Mouse (Mus musculus) kidney, postnatal 25 days (tissue): ENCODE measurements around the gene Dst.

Experiments
- DNase-seq, 2 experiments: peaks; one replicate each; pipeline ENCODE4 v3.0.0; 2021; ENCODE audit warnings: mixed read lengths in 2 of 2

Gene Dst

GRCm38 (mm10) chr1:34246642-34246987 is 338.6 kb downstream of the Dst start:
- no peak for DNase-seq

GRCm38 (mm10) chr1:34251137-34251536 is 343.1 kb downstream of the Dst start:
- no peak for DNase-seq

GRCm38 (mm10) chr1:34252267-34252666 is 344.2 kb downstream of the Dst start:
- DNase-seq = no peak

- DNase-seq = no peak
Measured at GRCm38 (mm10) chr1:34253876-34254275, 345.9 kb downstream of the Dst start.

GRCm38 (mm10) chr1:34259898-34260297 is 351.9 kb downstream of the Dst start:
- DNase-seq = no peak

GRCm38 (mm10) chr1:34261011-34261410 is 353.0 kb downstream of the Dst start:
- DNase-seq = no peak

GRCm38 (mm10) chr1:34268520-34268919 is 360.5 kb downstream of the Dst start:
- peak; percentile 37 to 57 for DNase-seq

- DNase-seq = no peak
Measured at GRCm38 (mm10) chr1:34269578-34269977, 361.6 kb downstream of the Dst start.

GRCm38 (mm10) chr1:34273922-34274321 is 365.9 kb downstream of the Dst start:
- DNase-seq = no peak

GRCm38 (mm10) chr1:34275787-34276186 is 367.8 kb downstream of the Dst start:
- no peak for DNase-seq

- DNase-seq = no peak
Measured at GRCm38 (mm10) chr1:34276756-34277155, 368.7 kb downstream of the Dst start.

GRCm38 (mm10) chr1:34277259-34277658 is 369.2 kb downstream of the Dst start:
- no peak for DNase-seq

GRCm38 (mm10) chr1:34283502-34283901 is 375.5 kb downstream of the Dst start:
- no peak for DNase-seq

GRCm38 (mm10) chr1:34284979-34285378 is 377.0 kb downstream of the Dst start:
- no peak for DNase-seq

GRCm38 (mm10) chr1:34287731-34288130 is 379.7 kb downstream of the Dst start:
- no peak for DNase-seq

GRCm38 (mm10) chr1:34288181-34288580 is 380.2 kb downstream of the Dst start:
- no peak for DNase-seq

GRCm38 (mm10) chr1:34288721-34289471 is 380.9 kb downstream of the Dst start:
- no peak for DNase-seq

- no peak for DNase-seq
Measured at GRCm38 (mm10) chr1:34289472-34289748, 381.4 kb downstream of the Dst start.

GRCm38 (mm10) chr1:34290321-34290720 is 382.3 kb downstream of the Dst start:
- DNase-seq = peak; percentile 24 to 55

GRCm38 (mm10) chr1:34293198-34293597 is 385.2 kb downstream of the Dst start:
- DNase-seq = no peak

GRCm38 (mm10) chr1:34297636-34298035 is 389.6 kb downstream of the Dst start:
- DNase-seq = no peak

GRCm38 (mm10) chr1:34298631-34299184 is 390.7 kb downstream of the Dst start:
- peak in 1 of 2 experiments; percentile 35 for DNase-seq

- DNase-seq = no peak
Measured at GRCm38 (mm10) chr1:34299507-34299906, 391.5 kb downstream of the Dst start.

GRCm38 (mm10) chr1:34300309-34300980 is 392.4 kb downstream of the Dst start:
- DNase-seq = no peak
